ENCODE assay signal across 18 mouse cellular contexts in the genomic region with DNA sequence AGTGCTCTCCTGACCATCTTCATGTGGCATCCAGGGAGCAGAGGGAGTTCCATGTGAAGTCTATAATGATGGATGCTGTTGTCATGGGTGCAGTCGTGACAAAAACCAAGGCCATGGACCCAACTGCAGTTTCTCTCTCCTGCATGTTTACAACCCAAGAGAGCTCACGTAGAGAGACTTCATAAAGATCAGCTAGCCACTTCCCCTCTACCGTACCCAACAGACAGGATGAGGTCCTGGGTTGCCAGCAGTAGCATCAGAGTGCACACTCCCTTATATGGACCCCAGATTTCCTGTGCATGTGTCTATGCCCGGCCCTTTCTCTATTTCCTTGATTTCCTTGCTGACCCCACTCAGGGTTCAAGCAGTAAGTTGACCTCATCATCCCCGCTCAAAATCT. TPM values are rescaled to one million over a fixed set of nuclear protein-coding genes. Genes with fewer than 3 reads are reported as not detected.
DNase-seq lines count a peak whose midpoint lies in the region; ATAC-seq and TF ChIP-seq lines count a peak whose summit lies in the region.
"Had no signal": no experiment of that assay in that cellular context is flagged by ENCODE, and none has a peak within 500 bp of the region (broad histone marks: within the 10 kb centered on the region; RNA-seq: fewer than 3 reads in every experiment).

No protein-coding gene starts in this region.

- H3K4me1 ChIP-seq in lung, postnatal 0 days (ENCODE audit: insufficient read depth, low read depth, low read length): peaks cover 5% of the 10 kb centered on the region; the same call in 1 of the 2 replicates
- H3K4me1 ChIP-seq in liver, embryonic 11.5 days (replicated peaks; ENCODE audit: control insufficient read depth, insufficient read depth, low read length): 0 out of 2 replicates have a peak, but pooled peaks cover 6% of the 10 kb centered on the region

- WGBS in lung, postnatal 0 days: 29% methylated on average over 5 of the region's 5 CpGs
- 34% methylated on average over 5 of the region's 5 CpGs for WGBS in liver, embryonic 11.5 days

- ATAC-seq in lung, postnatal 0 days: no peak
- no peak for ATAC-seq in liver, embryonic 11.5 days (replicated peaks; ENCODE audit: low FRiP score)

- no peak overlapping the region for H3K4me3 ChIP-seq in lung, postnatal 0 days (ENCODE audit: low read depth, low read length)
- no peak overlapping the region for H3K4me3 ChIP-seq in liver, embryonic 11.5 days (ENCODE audit: low read depth, low read length)
- H3K4me3 ChIP-seq: embryonic facial prominence, embryonic 13.5 days; limb, embryonic 15.5 days had no signal

- H3K9me3 ChIP-seq in lung, postnatal 0 days (ENCODE audit: low read length): no peaks in the 10 kb centered on the region
- H3K9me3 ChIP-seq in liver, embryonic 11.5 days (ENCODE audit: control insufficient read depth, low read length): no peaks in the 10 kb centered on the region
- H3K9me3 ChIP-seq: embryonic facial prominence, embryonic 13.5 days; limb, embryonic 15.5 days had no signal

- no peak overlapping the region for H3K27ac ChIP-seq in lung, postnatal 0 days (ENCODE audit: low read length)
- no peak overlapping the region for H3K27ac ChIP-seq in liver, embryonic 11.5 days (ENCODE audit: low read depth, low read length)
- H3K27ac ChIP-seq: embryonic facial prominence, embryonic 13.5 days; hindbrain, embryonic 14.5 days; limb, embryonic 15.5 days had no signal

- H3K36me3 ChIP-seq in lung, postnatal 0 days (ENCODE audit: insufficient read depth, low read length): no peaks in the 10 kb centered on the region
- H3K36me3 ChIP-seq in liver, embryonic 11.5 days (ENCODE audit: control insufficient read depth, insufficient read depth, low read length): no peaks in the 10 kb centered on the region
- H3K36me3 ChIP-seq: embryonic facial prominence, embryonic 13.5 days; limb, embryonic 15.5 days had no signal

- TF ChIP-seq CTCF in lung, postnatal 0 days (IDR thresholded peaks at IDR 0.05): no peak

- TF ChIP-seq EP300 in lung, postnatal 0 days (IDR thresholded peaks at IDR 0.05): no peak

- no peak overlapping the region for H3K4me2 ChIP-seq in lung, postnatal 0 days (replicated peaks; ENCODE audit: low read depth, low read length)
- H3K4me2 ChIP-seq in liver, embryonic 11.5 days: no peak overlapping the region
- H3K4me2 ChIP-seq: embryonic facial prominence, embryonic 13.5 days; hindbrain, embryonic 14.5 days; limb, embryonic 15.5 days; lung, embryonic 14.5 days had no signal

- no peak overlapping the region for H3K9ac ChIP-seq in lung, postnatal 0 days (replicated peaks; ENCODE audit: low read depth)
- no peak overlapping the region for H3K9ac ChIP-seq in liver, embryonic 11.5 days (ENCODE audit: low read depth, low read length)
- H3K9ac ChIP-seq: embryonic facial prominence, embryonic 13.5 days; hindbrain, embryonic 14.5 days; limb, embryonic 15.5 days; lung, embryonic 14.5 days had no signal

- peaks cover 34% of the 10 kb centered on the region; the same call in 1 of the 2 replicates for H3K27me3 ChIP-seq in lung, postnatal 0 days (replicated peaks; ENCODE audit: insufficient read depth, low read length)
- peaks cover 34% of the 10 kb centered on the region for H3K27me3 ChIP-seq in liver, embryonic 11.5 days (replicated peaks; ENCODE audit: control insufficient read depth, insufficient read depth, low read length)
- H3K27me3 ChIP-seq: CH12.LX had no signal

- peak; percentile 13 for DNase-seq in lung, postnatal 25 days (ENCODE audit: low spot score)
- DNase-seq in lung, postnatal 0 days (ENCODE audit: low spot score): no peak
- peak; percentile 80 for DNase-seq in CD4-positive helper T cell, adult 2 months (ENCODE audit: low read depth, low spot score)
- peak; percentile 82 for DNase-seq in induced T-regulatory cell, adult 2 months (ENCODE audit: low read depth)
- peak; percentile 52 for DNase-seq in thymus, postnatal 14 days
- no peak for DNase-seq in liver, embryonic 11.5 days (ENCODE audit: low spot score)
- no peak for DNase-seq in lung, postnatal 4 days
- DNase-seq: cerebellum, adult 11 months; gastrocnemius, postnatal 25 days; kidney, adult 11 months; kidney, postnatal 14 days; layer of hippocampus, adult 9-11 months; lung, embryonic 14.5 days had no signal

RNA-seq across cellular contexts. Expression of gene Kcnc1, which starts 4.6 kb away (rescaled TPM):
- polyA plus RNA-seq in lung, postnatal 0 days (2015; fragmentation: Nextera tagmentation; extraction: Ambion mirVana): 0.06 and 0.07 TPM in 2 replicates
- polyA plus RNA-seq in liver, embryonic 11.5 days (2014; fragmentation: Nextera tagmentation; extraction: Ambion mirVana): 0.25 and 0.32 TPM in 2 replicates
- polyA plus RNA-seq: heart, embryonic 14.5 days had no signal

RNA-seq across cellular contexts. Expression of gene Myod1, which starts 15.4 kb away (rescaled TPM):
- not detected in 2 replicates for polyA plus RNA-seq in lung, postnatal 0 days (2015; fragmentation: Nextera tagmentation; extraction: Ambion mirVana)
- 2.1 and 2.3 TPM in 2 replicates for polyA plus RNA-seq in liver, embryonic 11.5 days (2014; fragmentation: Nextera tagmentation; extraction: Ambion mirVana)
- polyA plus RNA-seq: heart, embryonic 14.5 days had no signal

Comparison
In these comparisons a context has a peak if more than half of its experiments do, and no peak if none do; other contexts are left out.
1. DNase-seq: peak in lung, postnatal 25 days (single experiment), CD4-positive helper T cell, adult 2 months (single experiment), induced T-regulatory cell, adult 2 months (single experiment) and thymus, postnatal 14 days (single experiment); none in lung, postnatal 0 days (single experiment), liver, embryonic 11.5 days (single experiment) and lung, postnatal 4 days (0 of 2).